Mouse (Mus musculus): ENCODE measurements around the gene Gm11992.

Gene Gm11992

DNA sequence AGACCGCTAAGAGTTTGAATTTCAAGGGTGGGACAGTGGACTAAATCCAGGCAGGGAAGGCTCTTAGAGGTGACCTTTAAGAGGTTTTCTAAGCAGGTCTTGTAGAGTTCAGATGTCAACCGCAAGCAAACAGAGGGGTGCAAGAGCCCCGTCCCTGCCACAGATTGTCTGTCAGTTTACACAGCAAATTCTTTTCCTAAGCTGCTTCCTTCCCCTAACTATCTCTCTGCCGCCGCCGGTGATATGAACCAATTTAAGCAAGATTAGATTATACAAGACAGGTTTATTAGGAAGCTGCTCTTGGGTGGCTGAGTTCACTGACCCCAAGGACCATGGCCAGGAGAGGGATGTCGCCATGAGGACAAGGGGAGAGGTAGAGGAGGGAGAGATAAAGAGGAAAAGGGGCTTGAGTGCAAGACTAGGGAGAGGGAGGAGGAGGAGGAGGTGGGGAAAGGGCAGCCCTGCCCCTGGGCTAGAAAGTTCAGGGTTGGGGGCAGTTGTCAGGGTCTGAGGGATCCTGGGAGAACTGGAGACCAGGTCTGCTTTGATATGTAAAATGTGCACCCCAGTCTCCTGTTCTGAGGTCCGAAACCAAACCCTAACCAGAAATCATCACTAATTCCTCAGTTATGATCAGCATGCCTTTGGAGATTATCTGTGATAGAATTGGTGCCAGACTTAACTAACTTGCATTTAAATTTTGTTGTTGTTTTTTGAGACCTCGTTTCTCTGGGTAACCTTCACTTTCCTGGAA, 67.2 kb downstream of the Gm11992 start:
- in situ Hi-C loops (cut with MseI, MboI), result no loop called here

DNA sequence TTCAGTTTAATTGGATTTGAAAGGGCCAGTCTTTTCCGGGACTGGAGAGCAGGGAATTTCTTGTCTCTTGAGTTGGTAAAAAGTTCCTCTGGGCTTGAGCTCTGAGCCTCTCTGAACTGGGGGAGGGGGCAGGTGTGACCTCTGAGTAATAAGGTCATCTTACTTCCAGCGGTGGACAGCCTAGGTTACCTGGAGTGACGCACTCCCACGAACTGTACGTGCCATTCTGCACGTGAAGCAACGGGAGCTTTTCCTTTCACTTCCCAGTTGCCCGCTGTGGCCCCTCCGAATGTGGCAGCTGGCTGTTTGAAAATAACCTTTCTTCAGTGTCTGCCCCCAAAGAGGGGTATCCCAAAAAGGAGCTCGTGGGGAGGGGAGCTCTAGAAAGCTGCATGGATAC, 67.7 kb downstream of the Gm11992 start:
- in situ Hi-C loops (cut with MseI, MboI), result no loop called here

GRCm38 (mm10) chr11:9116916-9117315, 68.5 kb downstream of the Gm11992 start:
- in situ Hi-C loops (cut with MseI, MboI), result no loop called here

DNA sequence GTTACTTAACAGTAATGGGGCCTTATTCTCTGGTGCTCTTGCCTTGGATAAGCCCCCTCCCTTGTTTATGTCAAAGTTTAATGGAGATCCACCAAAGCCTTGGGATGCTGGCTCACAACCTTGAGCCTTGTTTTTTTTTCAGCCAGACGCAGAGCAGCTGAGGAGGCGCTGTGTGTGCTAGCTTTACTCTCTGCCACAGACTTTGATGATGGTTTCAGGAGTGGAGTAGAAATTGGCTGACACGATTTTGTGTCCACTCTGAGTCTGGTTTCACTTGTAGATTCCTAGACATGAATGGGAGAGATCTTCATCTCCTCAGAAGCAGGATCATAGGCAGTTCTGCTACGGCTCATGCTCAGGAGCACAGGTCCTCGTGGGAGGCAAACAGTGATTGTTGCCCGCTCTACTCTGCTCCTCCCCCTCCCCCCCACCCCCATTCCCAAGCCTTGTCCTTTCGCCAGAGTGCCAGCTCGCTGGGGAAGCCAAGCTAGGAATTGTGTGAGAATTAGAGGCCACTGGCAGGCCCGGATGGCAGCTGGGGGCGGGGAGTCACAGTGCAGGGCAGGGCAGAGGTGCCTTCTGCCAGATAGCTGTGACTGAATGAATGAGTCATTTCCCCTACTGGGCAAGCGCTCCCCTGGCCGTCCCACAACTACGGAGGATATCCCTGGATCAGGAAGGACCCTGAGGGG, 69.1 kb downstream of the Gm11992 start:
- in situ Hi-C loops (cut with MseI, MboI), result no loop called here

- in situ Hi-C loops (cut with MseI, MboI), result no loop called here
These were observed 69.6 kb downstream of the Gm11992 start, which contains the start of gene Upp1 for GRCm38 (mm10) chr11:9118050-9118420. Gene Upp1 (plus strand): TSS chr11:9118103.

DNA sequence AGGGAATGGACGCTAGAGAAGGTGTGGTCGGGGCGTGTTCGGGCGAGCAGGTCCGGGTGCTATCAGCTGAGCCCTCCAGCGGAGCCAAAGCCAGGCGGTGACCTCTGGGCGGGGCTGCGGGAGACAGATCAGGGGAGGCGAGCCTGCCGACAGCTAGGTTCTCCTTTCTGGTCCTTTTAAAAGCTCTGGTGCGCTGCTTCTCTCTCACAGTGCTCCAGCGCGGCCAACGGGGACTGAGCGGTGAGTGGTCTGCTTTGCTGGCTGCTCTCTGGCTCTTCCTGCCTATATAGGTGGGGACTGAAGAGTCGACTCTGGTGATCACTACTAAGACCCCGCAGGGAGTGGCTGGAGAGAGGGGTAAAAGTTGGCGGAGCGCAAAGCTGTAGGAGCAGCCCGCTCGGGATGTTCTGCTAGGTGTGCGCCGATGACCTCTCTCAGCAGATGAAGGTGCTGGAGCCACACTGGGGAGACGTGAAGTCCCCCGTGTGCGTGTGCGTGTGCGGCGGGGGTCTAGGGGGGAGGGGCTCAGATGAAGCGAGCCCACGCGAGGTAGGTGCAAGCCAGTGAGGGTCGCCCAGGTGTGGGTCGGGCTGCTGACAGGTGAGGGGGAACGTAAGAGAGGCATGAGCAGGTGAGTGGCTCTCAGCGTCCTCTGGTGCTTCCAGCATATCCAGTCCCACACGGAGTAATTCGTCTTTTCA, 70.2 kb downstream of the Gm11992 start:
- in situ Hi-C loops (cut with MseI, MboI), result no loop called here

Data from mouse trophoblast stem cell (cell line).